Mouse (Mus musculus): Measurements from ENCODE around the gene Gm47969.

DNA sequence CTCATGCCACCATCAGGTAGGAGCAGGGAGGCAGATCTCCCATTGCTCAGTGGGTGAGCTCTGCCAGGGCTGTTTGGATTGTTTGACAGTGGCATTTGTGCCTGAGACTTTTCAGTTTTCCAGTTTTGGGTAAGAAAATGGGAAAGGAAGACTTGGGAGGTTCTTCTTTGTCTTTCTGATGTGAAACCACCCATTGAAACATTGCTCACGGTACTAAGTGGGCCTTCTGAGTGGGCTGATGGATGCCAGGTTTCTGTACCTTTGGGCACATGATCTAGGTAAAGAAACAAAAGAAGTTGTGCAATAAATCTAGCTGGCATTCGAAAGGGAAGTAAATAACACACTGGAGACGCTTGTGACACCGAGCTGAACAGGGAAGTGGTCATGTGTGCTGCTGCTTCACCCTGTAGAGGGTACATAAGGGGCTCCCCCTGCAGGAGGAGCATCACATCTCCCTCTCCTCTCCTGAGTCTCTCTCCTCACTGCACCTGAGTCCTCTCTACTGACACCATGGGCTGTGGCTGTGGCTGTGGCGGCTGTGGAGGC lies at the start of gene Gm47969:
- TF ChIP-seq EP300 (IDR thresholded peaks at IDR 0.05; ENCODE audit: low read length) (no peak), ZKSCAN1 (IDR thresholded peaks at IDR 0.05; ENCODE audit: borderline replicate concordance, low read depth, low read length) (no peak), CHD1 (IDR thresholded peaks at IDR 0.05; ENCODE audit: low read depth, low read length) (no peak)

Data from CH12.LX (cell line).